Mouse (Mus musculus) MEL (cell line): ENCODE data around the gene Cep170b.

Source experiments
- CTCF ChIP-seq, 3 experiments: IDR thresholded peaks in 2 of 3; conservative IDR thresholded peaks in 1 of 3; 2 replicates each; pipeline ENCODE4 v1.5.1; 2011 to 2012; ENCODE audit warnings: low read length in 3 of 3, low read depth in 2 of 3, mild to moderate bottlenecking in 2 of 3, improper control_type of control experiment in 1 of 3, inconsistent platforms in 1 of 3, mixed read lengths in 1 of 3, moderate library complexity in 1 of 3; ENCODE audit not compliant: control insufficient read depth in 1 of 3, insufficient read depth in 1 of 3, poor library complexity in 1 of 3, severe bottlenecking in 1 of 3
- EP300 ChIP-seq, 2 experiments: IDR thresholded peaks; 2 replicates each; pipeline ENCODE4 v1.6.1; 2011; ENCODE audit warnings: improper control_type of control experiment in 2 of 2, low read length in 2 of 2, low read depth in 1 of 2, mild to moderate bottlenecking in 1 of 2
- KAT2A ChIP-seq: conservative IDR thresholded peaks from 2 replicates; pipeline ENCODE4 v1.6.1; 2012; ENCODE audit warnings: low read depth, low read length, improper control_type of control experiment, inconsistent platforms
- MXI1 ChIP-seq: IDR thresholded peaks from 2 replicates; pipeline ENCODE4 v1.6.1; 2011; ENCODE audit warnings: mild to moderate bottlenecking, low read depth, low read length, improper control_type of control experiment
- POLR2A ChIP-seq, 2 experiments: IDR thresholded peaks; 2 replicates each; pipeline ENCODE4 v1.6.1; 2011 to 2012; ENCODE audit warnings: low read length in 2 of 2, mild to moderate bottlenecking in 2 of 2, control low read depth in 1 of 2, improper control_type of control experiment in 1 of 2, low read depth in 1 of 2, moderate library complexity in 1 of 2; ENCODE audit not compliant: control insufficient read depth in 1 of 2, insufficient read depth in 1 of 2, poor library complexity in 1 of 2
- POLR2AphosphoS2 ChIP-seq: IDR thresholded peaks from 2 replicates; pipeline ENCODE4 v1.6.1; 2011; ENCODE audit warnings: low read length, improper control_type of control experiment
- POLR2AphosphoS5 ChIP-seq: IDR thresholded peaks from 2 replicates; pipeline ENCODE4 v1.6.1; 2012; ENCODE audit warnings: low read depth, borderline replicate concordance, mild to moderate bottlenecking, inconsistent platforms, low read length, moderate library complexity, mixed read lengths

- TF ChIP-seq POLR2A (IDR thresholded peaks at IDR 0.05; ENCODE audit: control insufficient read depth in 1 of 2, insufficient read depth in 1 of 2, low read depth in 1 of 2, low read length in 2 of 2, poor library complexity in 1 of 2), result no peak
- TF ChIP-seq CTCF (IDR thresholded peaks at IDR 0.05 in 2 of 3, conservative IDR thresholded peaks at IDR 0.05 in 1 of 3; ENCODE audit: control insufficient read depth in 1 of 3, insufficient read depth in 1 of 3, low read depth in 2 of 3, low read length in 3 of 3, poor library complexity in 1 of 3, severe bottlenecking in 1 of 3), result no peak
- no peak for TF ChIP-seq EP300 (IDR thresholded peaks at IDR 0.05; ENCODE audit: low read depth in 1 of 2, low read length in 2 of 2)
- TF ChIP-seq POLR2AphosphoS5, result no peak
- no peak for TF ChIP-seq MXI1
- no peak for TF ChIP-seq KAT2A
- TF ChIP-seq POLR2AphosphoS2, result no peak
These were observed 14.8 kb downstream of the Cep170b start for GRCm38 (mm10) chr12:112734881-112735655.
